ENCODE assay signal across 20 mouse cellular contexts in genomic region chr12:29547112-29547511, GRCm38 (mm10). TPM values are rescaled to one million over a fixed set of nuclear protein-coding genes. Genes with fewer than 3 reads are reported as not detected.
DNase-seq lines count a peak whose midpoint lies in the region; ATAC-seq lines count a peak whose summit lies in the region.
"Had no signal": no experiment of that assay in that cellular context is flagged by ENCODE, and none has a peak within 500 bp of the region (broad histone marks: within the 10 kb centered on the region; RNA-seq: fewer than 3 reads in every experiment).

No protein-coding gene starts in this region.

- H3K27me3 ChIP-seq in forebrain, embryonic 13.5 days, result no peaks in the 10 kb centered on the region
- 0 out of 2 replicates have a peak, but pooled peaks cover 5% of the 10 kb centered on the region for H3K27me3 ChIP-seq in forebrain, embryonic 10.5 days (ENCODE audit: poor library complexity, severe bottlenecking)
- no peaks in the 10 kb centered on the region for H3K27me3 ChIP-seq in neural tube, embryonic 13.5 days
- H3K27me3 ChIP-seq in hindbrain, embryonic 14.5 days (ENCODE audit: control insufficient read depth, insufficient read depth, low read length), result no peaks in the 10 kb centered on the region
- no peaks in the 10 kb centered on the region for H3K27me3 ChIP-seq in neural tube, embryonic 15.5 days (replicated peaks)
- H3K27me3 ChIP-seq: kidney, embryonic 15.5 days; limb, embryonic 13.5 days; liver, embryonic 13.5 days had no signal

- WGBS in forebrain, embryonic 13.5 days, result 77% methylated on average over 5 of the region's 5 CpGs
- 80% methylated on average over 5 of the region's 5 CpGs for WGBS in forebrain, embryonic 10.5 days
- whole genome bisulfite sequencing in neural tube, embryonic 13.5 days, result 72% methylated on average over 5 of the region's 5 CpGs
- 64% methylated on average over 5 of the region's 5 CpGs for WGBS in hindbrain, embryonic 14.5 days
- 69% methylated on average over 5 of the region's 5 CpGs for WGBS in neural tube, embryonic 15.5 days

- H3K27ac ChIP-seq in forebrain, embryonic 13.5 days, result peak overlapping the region; percentile 77
- no peak overlapping the region for H3K27ac ChIP-seq in forebrain, embryonic 10.5 days
- peak overlapping the region; percentile 42 for H3K27ac ChIP-seq in neural tube, embryonic 13.5 days (replicated peaks)
- 0 out of 2 replicates have a peak overlapping the region, but pooled peaks have one; percentile 11 for H3K27ac ChIP-seq in hindbrain, embryonic 14.5 days
- peak overlapping the region; percentile 49 for H3K27ac ChIP-seq in neural tube, embryonic 15.5 days (replicated peaks)
- H3K27ac ChIP-seq: kidney, embryonic 15.5 days; limb, embryonic 13.5 days; liver, embryonic 13.5 days had no signal

- H3K9ac ChIP-seq in forebrain, embryonic 13.5 days, result peak overlapping the region; percentile 18; the same call in 1 of the 2 replicates
- H3K9ac ChIP-seq in neural tube, embryonic 13.5 days, result no peak overlapping the region
- peak overlapping the region; percentile 6; the same call in 1 of the 2 replicates for H3K9ac ChIP-seq in hindbrain, embryonic 14.5 days
- no peak overlapping the region for H3K9ac ChIP-seq in neural tube, embryonic 15.5 days (replicated peaks)
- H3K9ac ChIP-seq: kidney, embryonic 15.5 days; limb, embryonic 13.5 days; liver, embryonic 13.5 days; lung, embryonic 14.5 days had no signal

- H3K9me3 ChIP-seq in forebrain, embryonic 13.5 days (replicated peaks), result no peaks in the 10 kb centered on the region
- H3K9me3 ChIP-seq in forebrain, embryonic 10.5 days, result no peaks in the 10 kb centered on the region
- no peaks in the 10 kb centered on the region for H3K9me3 ChIP-seq in neural tube, embryonic 13.5 days
- no peaks in the 10 kb centered on the region for H3K9me3 ChIP-seq in hindbrain, embryonic 14.5 days (ENCODE audit: control insufficient read depth, low read length)
- no peaks in the 10 kb centered on the region for H3K9me3 ChIP-seq in neural tube, embryonic 15.5 days (replicated peaks)
- H3K9me3 ChIP-seq: kidney, embryonic 15.5 days; limb, embryonic 13.5 days; liver, embryonic 13.5 days had no signal

- no peak for DNase-seq in forebrain, embryonic 10.5 days (ENCODE audit: extremely low spot score, low spot score)
- DNase-seq in neural tube, embryonic 10.5 days (ENCODE audit: extremely low spot score, low spot score), result no peak
- no peak for DNase-seq in hindbrain, embryonic 14.5 days (ENCODE audit: low spot score)
- no peak for DNase-seq in testis, postnatal 14 days (ENCODE audit: low spot score)
- DNase-seq in thymus, postnatal 0 days (ENCODE audit: low spot score), result no peak
- DNase-seq: adrenal gland, adult 2 months; embryo, embryonic 11 days; gastrocnemius, postnatal 36 days; kidney, postnatal 4 days; liver, embryonic 13.5 days; lung, embryonic 14.5 days; right cerebral cortex, postnatal 14 days; thymus, adult 18-20 months had no signal

- H3K4me3 ChIP-seq in forebrain, embryonic 13.5 days, result no peak overlapping the region
- no peak overlapping the region for H3K4me3 ChIP-seq in forebrain, embryonic 10.5 days
- H3K4me3 ChIP-seq in neural tube, embryonic 13.5 days, result no peak overlapping the region
- no peak overlapping the region for H3K4me3 ChIP-seq in hindbrain, embryonic 14.5 days (replicated peaks; ENCODE audit: low read length)
- H3K4me3 ChIP-seq in neural tube, embryonic 15.5 days (replicated peaks), result no peak overlapping the region
- H3K4me3 ChIP-seq: kidney, embryonic 15.5 days; limb, embryonic 13.5 days; liver, embryonic 13.5 days had no signal

- no peak overlapping the region for H3K4me2 ChIP-seq in forebrain, embryonic 13.5 days
- no peak overlapping the region for H3K4me2 ChIP-seq in neural tube, embryonic 13.5 days
- no peak overlapping the region; the same call in 1 of the 2 replicates for H3K4me2 ChIP-seq in hindbrain, embryonic 14.5 days (replicated peaks)
- H3K4me2 ChIP-seq in neural tube, embryonic 15.5 days, result no peak overlapping the region
- H3K4me2 ChIP-seq: kidney, embryonic 15.5 days; limb, embryonic 13.5 days; liver, embryonic 13.5 days; lung, embryonic 14.5 days had no signal

- no peaks in the 10 kb centered on the region for H3K36me3 ChIP-seq in forebrain, embryonic 13.5 days (ENCODE audit: poor library complexity, severe bottlenecking)
- H3K36me3 ChIP-seq in forebrain, embryonic 10.5 days (replicated peaks), result no peaks in the 10 kb centered on the region
- 0 out of 2 replicates have a peak, but pooled peaks cover 2% of the 10 kb centered on the region for H3K36me3 ChIP-seq in neural tube, embryonic 13.5 days
- H3K36me3 ChIP-seq in hindbrain, embryonic 14.5 days (replicated peaks; ENCODE audit: control insufficient read depth, insufficient read depth), result no peaks in the 10 kb centered on the region; the same call in 1 of the 2 replicates
- no peaks in the 10 kb centered on the region for H3K36me3 ChIP-seq in neural tube, embryonic 15.5 days
- H3K36me3 ChIP-seq: kidney, embryonic 15.5 days; limb, embryonic 13.5 days; liver, embryonic 13.5 days had no signal

- peaks cover 29% of the 10 kb centered on the region for H3K4me1 ChIP-seq in forebrain, embryonic 13.5 days
- no peaks in the 10 kb centered on the region for H3K4me1 ChIP-seq in forebrain, embryonic 10.5 days
- H3K4me1 ChIP-seq in neural tube, embryonic 13.5 days (replicated peaks), result peaks cover 53% of the 10 kb centered on the region
- H3K4me1 ChIP-seq in hindbrain, embryonic 14.5 days (replicated peaks; ENCODE audit: control insufficient read depth, insufficient read depth, low read length), result peaks cover 42% of the 10 kb centered on the region
- peaks cover 50% of the 10 kb centered on the region for H3K4me1 ChIP-seq in neural tube, embryonic 15.5 days
- H3K4me1 ChIP-seq: kidney, embryonic 15.5 days; limb, embryonic 13.5 days; liver, embryonic 13.5 days had no signal

- ATAC-seq in forebrain, embryonic 13.5 days, result no peak
- ATAC-seq in neural tube, embryonic 13.5 days (ENCODE audit: low read depth), result no peak
- ATAC-seq in hindbrain, embryonic 14.5 days (ENCODE audit: low FRiP score), result no peak
- no peak for ATAC-seq in neural tube, embryonic 15.5 days (ENCODE audit: low FRiP score)
- ATAC-seq: intestine, postnatal 0 days had no signal

RNA-seq across cellular contexts. Expression of gene Myt1l, which starts 18.9 kb away (rescaled TPM):
- polyA plus RNA-seq in forebrain, embryonic 13.5 days (2015; fragmentation: Nextera tagmentation; extraction: Ambion mirVana), result 116 and 131 TPM in 2 replicates
- 1.0 and 3.3 TPM in 2 replicates for polyA plus RNA-seq in forebrain, embryonic 10.5 days (2016; fragmentation: Nextera tagmentation; extraction: Ambion mirVana)
- polyA plus RNA-seq in neural tube, embryonic 13.5 days (2015; fragmentation: Nextera tagmentation; extraction: Ambion mirVana), result 170 TPM in 2 replicates
- 187 and 202 TPM in 2 replicates for polyA plus RNA-seq in hindbrain, embryonic 14.5 days (2014; fragmentation: Nextera tagmentation; extraction: Ambion mirVana)
- 178 and 228 TPM in 2 replicates for polyA plus RNA-seq in neural tube, embryonic 15.5 days (2015; fragmentation: Nextera tagmentation; extraction: Ambion mirVana)
- 0.16 TPM in 1 of 2 replicates, not detected in the other for polyA plus RNA-seq in thymus, postnatal 0 days (2015; fragmentation: Nextera tagmentation; extraction: Ambion mirVana)
- polyA plus RNA-seq: lung, embryonic 14.5 days; spleen, adult 2 months had no signal

Comparison
In these comparisons a context has a peak if more than half of its experiments do, and no peak if none do; other contexts are left out.
1. RNA of gene Myt1l, which starts 18.9 kb away (polyA plus RNA-seq): 178 to 228 TPM in neural tube, embryonic 15.5 days, 187 to 202 TPM in hindbrain, embryonic 14.5 days, 170 TPM in neural tube, embryonic 13.5 days and 116 to 131 TPM in forebrain, embryonic 13.5 days; 1.0 to 3.3 TPM in forebrain, embryonic 10.5 days and 0.16 TPM in thymus, postnatal 0 days; every median in the first group is over 10 times any median in the second.
2. H3K9ac ChIP-seq: peak in forebrain, embryonic 13.5 days (single experiment) and hindbrain, embryonic 14.5 days (single experiment); none in neural tube, embryonic 13.5 days (single experiment) and neural tube, embryonic 15.5 days (single experiment).